Mouse (Mus musculus) brain, embryonic 14.5 days (tissue): ENCODE data around the gene Abca5. TPM values are rescaled to one million over a fixed set of nuclear protein-coding genes. Genes with fewer than 3 reads are reported as not detected.
A peak's percentile ranks its signal among the peaks of the same experiment; 100 is the strongest.

Source experiments
- DNase-seq: peaks from one replicate; pipeline ENCODE4 v3.0.0-alpha.2; 2011; ENCODE audit warnings: low read depth
- CTCF ChIP-seq: fragments of 200-500 bp; IDR thresholded peaks from 2 replicates; pipeline ENCODE4 v1.5.1; 2012; ENCODE audit warnings: inconsistent platforms, mild to moderate bottlenecking, moderate library complexity, borderline replicate concordance; ENCODE audit not compliant: insufficient read depth, insufficient read length; ENCODE audit errors: extremely low read depth
- POLR2A ChIP-seq: fragments of 200-500 bp; IDR thresholded peaks from 2 replicates; pipeline ENCODE4 v1.6.1; 2012; ENCODE audit warnings: mild to moderate bottlenecking, inconsistent platforms, borderline replicate concordance; ENCODE audit not compliant: poor library complexity, insufficient read depth, insufficient read length, severe bottlenecking; ENCODE audit errors: extremely low read depth
- polyA plus RNA-seq: library from polyadenylated mRNA; depleted of rRNA; stranded (reverse); fragments of >200 nt; gene quantifications from 2 replicates; pipeline ENCODE4 v1.2.3, GENCODE M21; 2012

Abca5 gene
- polyA plus RNA-seq, 1 experiment = 6.5 TPM

- DNase-seq = no peak
- no peak for TF ChIP-seq POLR2A
- TF ChIP-seq CTCF = no peak
Observed at GRCm38 (mm10) chr11:110354261-110354660, 16.7 kb upstream of the Abca5 start.

GRCm38 (mm10) chr11:110348170-110348569 lies 10.7 kb upstream of the Abca5 start:
- no peak for DNase-seq
- TF ChIP-seq CTCF = no peak
- no peak for TF ChIP-seq POLR2A

GRCm38 (mm10) chr11:110347768-110348167 lies 10.3 kb upstream of the Abca5 start:
- TF ChIP-seq CTCF (no peak), POLR2A (no peak)
- peak; percentile 11 for DNase-seq

- peak; percentile 53 for DNase-seq
- TF ChIP-seq CTCF = no peak
Observed at GRCm38 (mm10) chr11:110336814-110337288, 665 bp downstream of the Abca5 start.

DNA sequence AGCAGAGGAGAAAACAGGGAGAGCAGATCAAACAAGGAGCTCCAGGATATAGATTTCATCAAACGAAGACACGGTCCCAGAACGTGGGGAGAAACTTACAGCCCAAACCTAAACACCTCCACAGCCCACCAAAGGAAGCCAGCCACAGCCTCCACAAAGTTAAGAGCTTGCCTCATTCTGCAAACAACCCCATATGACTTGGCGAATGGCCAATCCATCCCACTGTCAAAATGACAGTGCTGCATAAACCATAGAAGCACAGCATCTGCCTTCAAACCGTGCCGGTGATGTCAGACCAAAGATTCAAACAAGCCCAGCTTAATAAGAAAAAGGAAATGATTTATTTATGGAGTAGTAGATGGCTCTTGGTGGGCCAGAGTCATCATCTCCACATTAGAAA lies 7.4 kb downstream of the Abca5 start:
- DNase-seq = peak; percentile 85

GRCm38 (mm10) chr11:110322266-110322665 lies 15.2 kb downstream of the Abca5 start:
- DNase-seq = no peak
- no peak for TF ChIP-seq POLR2A
- TF ChIP-seq CTCF = no peak

More for the DNA sequence above, 7.4 kb downstream of the Abca5 start:
- TF ChIP-seq CTCF (no peak), POLR2A (no peak)

GRCm38 (mm10) chr11:110306475-110307168 lies 30.9 kb downstream of the Abca5 start:
- DNase-seq = no peak

DNA sequence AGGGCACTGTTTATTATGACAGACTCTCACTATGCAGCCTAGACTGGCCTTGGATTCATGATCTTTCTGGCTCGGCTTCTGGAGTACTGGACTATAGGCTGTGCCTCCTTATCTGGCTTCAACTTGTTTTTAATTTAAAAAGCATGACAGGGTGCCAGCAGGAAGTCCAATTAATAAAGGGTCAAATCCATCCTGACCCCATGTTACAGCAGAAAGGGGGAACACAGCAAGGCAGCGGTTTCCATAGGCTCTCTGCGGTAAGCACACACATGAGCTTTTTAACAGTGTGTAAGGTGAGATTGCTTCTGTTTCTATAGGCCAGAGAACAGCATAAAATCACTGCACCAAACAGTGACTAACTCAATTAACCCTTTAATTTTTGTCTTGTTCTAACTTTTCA lies 34.1 kb downstream of the Abca5 start:
- TF ChIP-seq POLR2A = no peak
- no peak for TF ChIP-seq CTCF
- peak; percentile 13 for DNase-seq

More at GRCm38 (mm10) chr11:110306475-110307168, 30.9 kb downstream of the Abca5 start:
- TF ChIP-seq POLR2A (no peak), CTCF (no peak)

DNA sequence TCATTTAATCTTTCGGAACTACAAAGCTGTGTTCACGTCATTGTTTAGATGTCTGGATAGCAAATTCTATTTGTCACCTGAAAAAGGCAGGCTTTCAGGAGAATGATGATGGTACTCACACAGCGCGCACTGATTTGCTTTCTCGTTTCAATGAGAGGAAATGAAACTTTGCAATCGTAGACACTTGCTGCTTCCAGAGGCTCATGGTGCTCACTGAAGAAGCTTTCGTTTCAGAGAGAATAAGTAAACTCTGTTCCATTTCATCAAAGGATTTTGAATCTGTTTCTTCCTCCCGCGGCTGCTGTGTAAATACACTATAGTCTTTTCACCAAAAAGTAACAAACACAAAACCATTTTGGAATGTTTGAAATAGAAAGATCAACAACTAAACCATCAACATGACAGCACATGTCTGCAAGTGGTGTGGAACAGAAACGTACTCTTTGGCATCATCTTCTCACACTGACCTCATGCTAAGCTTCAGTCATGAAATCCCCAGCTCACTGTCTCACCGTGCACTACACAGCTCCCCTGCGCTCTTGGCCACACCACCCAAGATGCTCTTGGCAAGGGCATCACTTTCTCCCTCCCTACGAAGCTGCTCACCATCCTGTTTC lies 39.5 kb downstream of the Abca5 start:
- TF ChIP-seq POLR2A (no peak), CTCF (no peak)
- no peak for DNase-seq

GRCm38 (mm10) chr11:110290586-110290985 lies 46.9 kb downstream of the Abca5 start:
- no peak for DNase-seq
- TF ChIP-seq CTCF (no peak), POLR2A (no peak)

- TF ChIP-seq POLR2A (no peak), CTCF (peak; percentile 15; the same call in 1 of the 2 replicates)
- DNase-seq = no peak
Observed at GRCm38 (mm10) chr11:110288423-110288822, 49.1 kb downstream of the Abca5 start.

DNA sequence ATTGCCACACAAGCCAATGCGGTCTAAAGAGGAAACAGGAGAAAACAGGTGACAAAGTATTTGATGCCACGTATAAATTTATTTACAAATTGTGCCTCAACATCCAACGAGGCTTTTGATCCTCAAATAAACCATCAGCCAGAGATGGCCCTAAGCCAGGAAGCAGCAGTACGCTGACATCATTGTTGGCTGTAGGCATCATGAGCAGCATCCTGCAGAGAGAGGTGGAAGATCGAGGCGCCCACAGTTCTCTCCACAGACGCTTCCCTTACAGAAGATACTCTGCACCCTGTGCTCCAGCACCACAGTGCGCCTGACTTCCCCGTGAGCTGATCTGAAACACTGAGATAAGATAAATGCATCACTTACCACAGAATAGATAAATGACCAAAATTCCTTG lies 49.8 kb downstream of the Abca5 start:
- TF ChIP-seq CTCF (no peak), POLR2A (no peak)
- peak; percentile 48 for DNase-seq
